Mouse (Mus musculus): ENCODE data around the gene Lamtor1. TPM values are rescaled to one million over a fixed set of nuclear protein-coding genes. Genes with fewer than 3 reads are reported as not detected.

Lamtor1 gene
- polyA plus RNA-seq, 1 experiment from 2014 or later, result 139 TPM

Small RNA genes within 50 kb of the gene (microRNA-seq; reads per million reads assigned to microRNA genes)
- not detected for gene Gm22655

Other genes with a start within 250 kb of the Lamtor1 start
- 32.0 and 38.5 TPM in 2 replicates for gene Clpb, start 242.3 kb upstream of the Lamtor1 start, polyA plus RNA-seq (2014; fragmentation: Nextera tagmentation; extraction: Ambion mirVana)
- gene Phox2a, start 87.6 kb upstream of the Lamtor1 start, polyA plus RNA-seq (2014; fragmentation: Nextera tagmentation; extraction: Ambion mirVana), result 0.84 and 1.00 TPM in 2 replicates
- 8.9 and 9.7 TPM in 2 replicates for gene Inppl1, start 67.7 kb upstream of the Lamtor1 start, polyA plus RNA-seq (2014; fragmentation: Nextera tagmentation; extraction: Ambion mirVana)
- gene Folr2, start 48.7 kb upstream of the Lamtor1 start, polyA plus RNA-seq (2014; fragmentation: Nextera tagmentation; extraction: Ambion mirVana), result 2.5 TPM in 1 of 2 replicates, not detected in the other
- 77.1 and 81.6 TPM in 2 replicates for gene Anapc15, start 42.2 kb upstream of the Lamtor1 start, polyA plus RNA-seq (2014; fragmentation: Nextera tagmentation; extraction: Ambion mirVana)
- 6.7 and 7.9 TPM in 2 replicates for gene Folr1, start 35.1 kb upstream of the Lamtor1 start, polyA plus RNA-seq (2014; fragmentation: Nextera tagmentation; extraction: Ambion mirVana)
- 0.27 and 0.33 TPM in 2 replicates for gene Tomt, start 455 bp downstream of the Lamtor1 start, polyA plus RNA-seq (2014; fragmentation: Nextera tagmentation; extraction: Ambion mirVana)
- 7.4 and 10.7 TPM in 2 replicates for gene Lrrc51, start 28.0 kb downstream of the Lamtor1 start, polyA plus RNA-seq (2014; fragmentation: Nextera tagmentation; extraction: Ambion mirVana)
- 50.1 and 73.6 TPM in 2 replicates for gene Numa1, start 28.2 kb downstream of the Lamtor1 start, polyA plus RNA-seq (2014; fragmentation: Nextera tagmentation; extraction: Ambion mirVana)
- gene Il18bp, start 112.8 kb downstream of the Lamtor1 start, polyA plus RNA-seq (2014; fragmentation: Nextera tagmentation; extraction: Ambion mirVana), result 4.0 and 6.0 TPM in 2 replicates
- gene Rnf121, start 159.6 kb downstream of the Lamtor1 start, polyA plus RNA-seq (2014; fragmentation: Nextera tagmentation; extraction: Ambion mirVana), result 30.7 and 31.1 TPM in 2 replicates
- 21.0 and 24.3 TPM in 2 replicates for gene Xndc1, start 159.6 kb downstream of the Lamtor1 start, polyA plus RNA-seq (2014; fragmentation: Nextera tagmentation; extraction: Ambion mirVana)
- 1.3 and 1.5 TPM in 2 replicates for gene Xntrpc, start 159.8 kb downstream of the Lamtor1 start, polyA plus RNA-seq (2014; fragmentation: Nextera tagmentation; extraction: Ambion mirVana)
- 0.16 TPM in 1 of 2 replicates, not detected in the other for gene Trpc2, start 177.2 kb downstream of the Lamtor1 start, polyA plus RNA-seq (2014; fragmentation: Nextera tagmentation; extraction: Ambion mirVana)
- gene Art1, start 195.8 kb downstream of the Lamtor1 start, polyA plus RNA-seq (2014; fragmentation: Nextera tagmentation; extraction: Ambion mirVana), result 0.39 TPM in 1 of 2 replicates, not detected in the other
- 0.19 and 0.24 TPM in 2 replicates for gene Art5, start 203.6 kb downstream of the Lamtor1 start, polyA plus RNA-seq (2014; fragmentation: Nextera tagmentation; extraction: Ambion mirVana)
- gene Chrna10, start 210.9 kb downstream of the Lamtor1 start, polyA plus RNA-seq (2014; fragmentation: Nextera tagmentation; extraction: Ambion mirVana), result not detected in 2 replicates

Measured in midbrain, embryonic 14.5 days (tissue).